Mouse (Mus musculus) gastrocnemius, postnatal 36 days (tissue): Measurements from ENCODE around the gene Lhpp. TPM values are rescaled to one million over a fixed set of nuclear protein-coding genes. Genes with fewer than 3 reads are reported as not detected.

Source experiments
- DNase-seq, 2 experiments: peaks; one replicate each; pipeline ENCODE4 v3.0.0; 2022
- intact Hi-C: fragments of 180-260 bp; cut with DNase I; formaldehyde crosslinking; loops from one replicate; pipeline ENCODE4 v1.15.1; 2025
- total RNA-seq, 2 experiments: library from RNA; stranded (reverse); gene quantifications; 2 replicates each; pipeline ENCODE4 v1.2.3; 2021

Gene Lhpp
- total RNA-seq, 2 experiments from 2014 or later = 12.9 to 13.2 TPM

DNA sequence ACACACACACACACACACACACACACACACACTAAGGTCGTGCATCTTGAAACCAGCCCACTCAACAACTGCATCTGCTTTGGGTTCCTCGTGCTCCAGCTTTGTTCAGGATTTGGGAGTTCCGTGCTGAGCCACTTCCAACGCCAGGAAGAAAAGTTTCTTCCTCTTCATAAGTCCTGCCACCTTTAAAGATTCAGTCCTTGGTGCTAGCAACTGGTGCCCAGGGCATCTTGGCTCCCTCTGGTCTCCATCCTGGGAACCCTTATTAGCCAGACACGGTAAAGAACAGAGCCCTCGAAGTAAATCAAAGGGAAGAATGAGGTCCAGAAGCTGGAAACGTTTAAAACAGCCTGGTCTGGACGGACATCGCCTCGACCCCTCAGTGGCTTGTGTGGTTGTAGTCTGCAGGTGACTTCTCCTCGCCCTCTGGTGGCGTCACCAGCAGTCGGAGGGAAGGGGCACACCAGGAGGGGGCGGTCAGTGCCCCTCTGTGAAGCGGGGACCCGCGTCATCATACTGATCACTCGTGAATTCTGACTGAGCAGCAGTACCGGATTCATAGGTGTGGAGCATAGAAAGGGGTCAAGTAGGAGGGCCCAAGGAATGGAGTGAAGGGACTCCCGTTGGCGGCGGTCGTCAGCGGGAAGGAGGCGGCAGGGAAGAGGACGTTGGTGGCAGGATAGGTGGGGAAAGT lies 13.7 kb upstream of the Lhpp start:
- no peak for DNase-seq
- intact Hi-C loops = no loop called here

- intact Hi-C loops = no loop called here
- DNase-seq = no peak
Measured at GRCm38 (mm10) chr7:132597251-132598041, 13.0 kb upstream of the Lhpp start.

- intact Hi-C loops = no loop called here
- no peak for DNase-seq
Measured at GRCm38 (mm10) chr7:132599071-132599975, 11.1 kb upstream of the Lhpp start, which contains the start of gene Nkx1-2. Gene Nkx1-2 (minus strand): TSS chr7:132599637.

DNA sequence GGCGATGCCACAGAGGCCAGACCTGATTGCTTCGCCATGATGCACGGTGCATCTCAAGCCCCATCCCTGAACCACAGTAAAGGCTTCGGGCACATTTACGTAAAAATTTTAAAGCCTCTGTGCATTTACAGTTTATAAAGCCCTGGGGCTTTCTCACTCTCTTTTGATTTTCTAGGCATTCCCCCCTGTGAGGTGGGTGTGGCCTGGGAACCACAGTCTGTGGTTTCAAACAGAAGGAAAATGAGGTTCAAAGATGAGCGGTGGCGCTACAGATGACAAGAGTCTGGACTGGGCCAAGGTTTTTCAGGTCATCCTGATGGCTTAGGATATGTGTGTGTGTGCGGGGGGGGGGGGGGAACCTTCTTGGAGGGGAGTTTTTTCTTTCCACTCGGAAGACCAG lies 10.4 kb upstream of the Lhpp start:
- intact Hi-C loops = no loop called here
- DNase-seq = no peak

DNA sequence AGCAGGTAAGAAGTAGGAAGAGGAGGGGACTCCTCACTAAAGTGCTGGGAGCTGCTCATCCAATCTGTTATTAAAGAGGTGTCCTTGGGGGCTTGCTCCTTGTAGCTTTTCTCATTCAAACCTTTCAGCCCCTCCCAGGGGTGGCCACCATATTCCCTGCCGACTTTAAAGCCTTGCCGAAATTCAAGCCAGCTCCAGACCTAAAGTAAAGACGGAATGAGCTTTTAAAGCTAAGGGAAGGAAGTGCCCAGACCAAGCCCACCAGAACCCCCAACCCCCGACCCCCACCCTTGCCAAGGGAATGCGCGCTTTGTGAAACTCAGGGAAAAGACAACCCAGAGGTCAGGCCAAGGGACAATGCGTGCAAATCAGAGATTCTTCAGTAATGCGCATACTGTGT lies 9.5 kb upstream of the Lhpp start:
- DNase-seq = no peak
- intact Hi-C loops = no loop called here

DNA sequence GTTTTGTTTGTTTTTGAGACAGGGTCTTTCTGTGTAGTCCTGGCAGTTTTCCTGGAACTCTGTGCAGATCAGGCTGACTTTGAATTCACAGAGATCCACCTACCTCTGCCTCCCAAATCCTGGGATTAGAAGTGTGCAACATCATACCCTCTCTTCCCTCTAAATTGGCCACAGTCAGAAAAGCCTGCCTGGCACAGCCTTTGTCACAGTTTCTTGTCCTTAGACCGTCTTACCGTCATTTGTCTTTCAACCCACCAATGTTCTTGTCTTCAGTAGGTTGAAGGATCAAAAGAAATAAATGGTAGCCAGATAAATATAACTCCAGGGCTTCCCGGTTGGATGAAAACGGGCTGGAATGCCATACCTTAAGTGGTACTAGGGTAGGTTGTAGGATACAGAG lies 5.7 kb upstream of the Lhpp start:
- DNase-seq = no peak
- intact Hi-C loops = no loop called here

- intact Hi-C loops = no loop called here
- DNase-seq = peak in 1 of 2 experiments; percentile 33
Measured at GRCm38 (mm10) chr7:132605689-132606088, 4.7 kb upstream of the Lhpp start.

DNA sequence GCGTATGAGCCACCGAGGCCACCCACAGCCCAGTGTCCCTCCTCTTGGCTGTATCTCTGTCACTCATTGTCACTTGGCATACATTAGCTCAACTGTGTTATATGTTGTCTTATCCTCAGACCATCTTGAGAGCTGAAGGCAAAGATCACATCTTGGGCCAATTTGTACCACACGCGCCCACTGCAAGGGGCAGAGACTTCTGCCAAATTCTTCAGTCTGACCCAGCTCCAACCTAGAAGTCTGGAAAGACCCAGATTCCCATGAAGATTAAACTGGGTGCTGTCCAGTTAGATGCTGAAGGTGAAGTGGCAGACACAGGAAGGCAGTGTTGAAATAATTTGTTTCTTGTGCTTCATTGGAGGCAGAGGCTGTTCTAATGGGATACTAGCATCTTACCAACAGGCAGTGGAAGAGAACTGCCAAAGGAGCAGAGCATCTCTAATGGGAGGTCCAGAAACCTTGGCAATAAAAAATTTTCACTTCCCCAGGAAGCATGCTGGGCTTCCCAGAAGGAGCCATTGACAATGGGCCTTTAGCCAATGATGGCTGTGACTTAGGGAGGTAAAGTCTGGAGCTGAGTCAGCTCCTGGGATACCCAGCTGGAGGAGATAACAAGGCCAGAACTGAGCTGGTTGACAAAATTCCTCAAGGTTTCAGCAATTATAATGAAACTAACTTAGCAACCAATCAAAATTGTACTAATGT lies 2.0 kb upstream of the Lhpp start:
- no peak for DNase-seq
- intact Hi-C loops = no loop called here

- DNase-seq = no peak
- intact Hi-C loops = no loop called here
Measured at GRCm38 (mm10) chr7:132611530-132611929, 1.1 kb downstream of the Lhpp start.

- DNase-seq = no peak
- intact Hi-C loops = no loop called here
Measured at GRCm38 (mm10) chr7:132615346-132615745, 4.9 kb downstream of the Lhpp start.

GRCm38 (mm10) chr7:132616391-132616790 lies 6.0 kb downstream of the Lhpp start:
- intact Hi-C loops = no loop called here
- DNase-seq = no peak

DNA sequence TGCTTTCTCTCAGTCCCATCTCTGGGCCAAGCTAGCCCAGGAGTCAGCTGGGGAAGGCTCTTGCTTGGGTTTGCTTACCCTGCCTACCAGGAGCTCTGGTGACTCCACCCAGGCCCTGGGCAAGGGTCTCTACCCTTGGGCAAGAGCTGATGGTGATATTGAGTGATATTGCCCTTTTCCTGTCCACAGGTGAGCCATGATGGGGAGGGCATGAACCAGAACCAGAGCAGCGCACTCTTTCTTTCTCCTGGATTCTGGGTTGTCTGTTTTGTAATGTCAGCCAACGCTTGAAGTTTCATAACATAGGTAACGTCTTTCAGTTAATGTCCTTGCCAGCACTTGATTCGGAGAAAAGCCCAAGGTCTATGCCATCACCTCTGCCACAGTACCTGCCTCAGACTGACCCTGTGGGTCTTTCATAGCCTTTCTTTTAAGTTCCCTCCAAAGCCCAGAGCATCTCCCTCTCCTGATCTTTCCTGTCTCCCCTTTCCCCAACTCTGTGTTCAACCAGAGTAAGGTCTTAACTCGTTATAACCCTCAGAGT lies 6.7 kb downstream of the Lhpp start:
- DNase-seq = no peak
- intact Hi-C loops = no loop called here

- DNase-seq = no peak
- intact Hi-C loops = no loop called here
Measured at GRCm38 (mm10) chr7:132619549-132619948, 9.1 kb downstream of the Lhpp start.

DNA sequence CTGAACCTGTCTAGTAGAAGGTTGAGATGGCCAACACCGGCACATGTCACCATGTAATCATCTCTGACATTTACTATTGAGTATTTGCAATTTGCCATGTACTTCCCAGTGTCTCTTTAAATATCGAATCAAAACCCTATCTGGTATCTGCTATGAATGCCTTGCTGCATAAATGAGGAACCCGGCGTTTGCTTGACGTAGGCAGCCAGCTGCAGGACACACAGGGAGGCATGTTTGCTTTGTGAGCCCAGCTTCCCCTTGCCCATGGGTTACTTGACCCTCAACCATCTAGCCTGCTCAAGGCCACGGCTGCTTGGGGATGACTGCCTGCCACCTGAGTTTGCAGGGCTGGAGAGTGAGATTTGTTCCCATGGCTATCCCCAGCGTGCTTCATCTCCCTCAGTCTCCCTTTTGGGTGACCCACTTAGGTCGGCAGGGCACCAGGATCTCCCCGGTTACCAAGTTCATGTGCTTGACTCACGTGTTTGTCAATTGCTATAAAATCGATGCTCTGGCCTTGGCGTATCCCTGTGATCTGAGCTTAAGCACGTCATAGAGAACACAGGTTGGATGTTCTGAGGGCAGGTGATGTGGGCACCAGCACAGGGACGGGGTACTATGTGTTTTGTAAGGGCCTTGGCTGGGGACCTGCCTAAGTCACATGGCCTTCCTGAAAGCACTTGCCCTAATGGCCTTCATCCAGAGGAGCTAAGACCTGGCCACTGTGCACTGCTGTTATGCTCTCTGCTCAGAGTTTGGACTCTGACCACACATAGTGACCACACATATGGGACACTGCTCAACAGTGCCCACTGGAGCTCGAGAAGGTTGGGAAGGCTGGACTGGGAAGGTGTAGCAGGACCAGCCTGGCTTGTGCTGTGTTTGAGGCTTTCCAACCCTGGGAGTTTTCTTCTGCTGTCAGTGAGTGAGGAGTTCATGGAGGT lies 9.8 kb downstream of the Lhpp start:
- DNase-seq = no peak
- intact Hi-C loops = no loop called here

GRCm38 (mm10) chr7:132624161-132624560 lies 13.7 kb downstream of the Lhpp start:
- intact Hi-C loops = no loop called here
- DNase-seq = no peak

- intact Hi-C loops = no loop called here
- DNase-seq = no peak
Measured at GRCm38 (mm10) chr7:132626174-132626573, 15.7 kb downstream of the Lhpp start.

DNA sequence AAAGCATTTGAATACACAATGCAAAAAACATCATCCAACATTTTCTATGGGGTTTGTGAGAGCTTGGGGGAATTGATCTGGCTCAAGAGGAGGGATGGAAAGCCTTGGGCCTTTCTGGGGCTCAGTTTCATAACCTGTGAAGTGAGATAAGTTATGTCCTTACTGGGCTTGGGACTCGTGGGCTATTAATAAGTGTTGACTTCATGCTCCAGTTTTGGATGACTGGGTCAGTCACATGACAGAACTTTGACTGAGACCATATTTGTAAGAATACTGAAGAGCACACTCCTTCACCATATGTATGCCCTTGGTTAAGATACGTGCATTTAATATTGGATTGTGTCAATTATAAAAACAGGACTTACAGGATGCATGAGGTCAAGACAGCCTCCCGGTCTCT lies 17.0 kb downstream of the Lhpp start:
- intact Hi-C loops = no loop called here
- DNase-seq = no peak

GRCm38 (mm10) chr7:132631313-132631712 lies 20.9 kb downstream of the Lhpp start:
- DNase-seq = no peak
- intact Hi-C loops = loop anchor here (10.0 kb wide), 1 partner anchor 407 kb away; no protein-coding TSS in a partner anchor

- no peak for DNase-seq
- intact Hi-C loops = loop anchor here (5.0 to 10.0 kb wide), 2 partner anchors 412 to 740 kb away; no protein-coding TSS in a partner anchor
Measured at GRCm38 (mm10) chr7:132637292-132637691, 26.9 kb downstream of the Lhpp start.
